Mouse (Mus musculus): ENCODE results near the gene Plxnc1.

DNA sequence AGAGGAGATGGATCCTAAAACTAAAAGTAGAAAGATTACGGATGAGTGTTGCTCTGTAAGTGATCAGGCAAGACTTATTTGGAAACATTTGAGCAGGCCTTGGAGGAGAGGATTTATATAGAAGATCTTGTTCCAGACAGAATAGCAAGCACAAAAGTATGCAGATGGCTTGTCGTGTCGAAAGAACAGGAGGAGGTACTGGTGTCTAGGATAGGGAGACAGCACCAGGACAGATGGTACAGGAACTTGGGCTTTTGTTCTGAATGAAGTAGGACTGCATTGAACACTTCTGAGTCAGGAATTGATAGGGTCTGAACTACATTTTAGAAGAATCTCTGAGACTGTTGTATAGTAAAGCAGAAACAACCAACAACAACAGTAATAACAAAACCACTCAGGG, 167.1 kb downstream of the Plxnc1 start:
- TF ChIP-seq POLR2A (IDR thresholded peaks at IDR 0.05; ENCODE audit: insufficient read depth, low read length) (no peak), CTCF (IDR thresholded peaks at IDR 0.05; ENCODE audit: low read depth, low read length) (no peak)
